Mouse (Mus musculus) spleen, postnatal 4 days (tissue): Measurements from ENCODE around the gene Ifnar1.
A peak's percentile ranks its signal among the peaks of the same experiment; 100 is the strongest.
"Not testable (repeated sequence)": the region's sequence is repeated elsewhere in the genome, so short reads cannot be mapped to it uniquely, and the experiment has no call there.

ENCODE experiments used
- DNase-seq, 2 experiments: peaks; one replicate each; pipeline ENCODE4 v3.0.0; 2022; ENCODE audit warnings: low spot score in 2 of 2

The Ifnar1 gene

GRCm38 (mm10) chr16:91504701-91505100 lies 19.7 kb downstream of the Ifnar1 start:
- no peak for DNase-seq

DNA sequence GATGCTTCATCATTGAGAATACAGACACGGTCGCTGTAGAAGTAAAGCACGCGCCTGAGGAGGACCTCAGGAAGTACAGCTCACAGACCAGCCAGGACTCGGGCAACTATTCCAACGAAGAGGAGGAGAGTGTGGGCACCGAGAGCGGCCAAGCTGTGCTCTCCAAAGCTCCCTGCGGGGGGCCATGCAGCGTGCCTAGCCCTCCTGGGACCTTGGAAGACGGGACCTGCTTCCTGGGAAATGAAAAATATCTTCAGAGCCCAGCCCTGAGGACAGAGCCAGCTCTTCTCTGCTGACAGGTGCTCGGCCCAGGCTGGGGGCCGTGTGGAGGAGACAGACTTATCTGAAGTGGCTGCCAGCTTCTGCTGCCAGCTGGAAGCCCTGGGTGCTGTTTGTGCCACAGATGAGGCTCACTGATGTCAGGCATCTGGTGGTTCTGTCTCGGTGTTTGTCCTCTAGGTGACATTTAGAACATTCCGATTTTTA lies 20.1 kb downstream of the Ifnar1 start:
- DNase-seq, result no peak

- no peak for DNase-seq
Observed at GRCm38 (mm10) chr16:91506396-91506795, 21.4 kb downstream of the Ifnar1 start.

DNA sequence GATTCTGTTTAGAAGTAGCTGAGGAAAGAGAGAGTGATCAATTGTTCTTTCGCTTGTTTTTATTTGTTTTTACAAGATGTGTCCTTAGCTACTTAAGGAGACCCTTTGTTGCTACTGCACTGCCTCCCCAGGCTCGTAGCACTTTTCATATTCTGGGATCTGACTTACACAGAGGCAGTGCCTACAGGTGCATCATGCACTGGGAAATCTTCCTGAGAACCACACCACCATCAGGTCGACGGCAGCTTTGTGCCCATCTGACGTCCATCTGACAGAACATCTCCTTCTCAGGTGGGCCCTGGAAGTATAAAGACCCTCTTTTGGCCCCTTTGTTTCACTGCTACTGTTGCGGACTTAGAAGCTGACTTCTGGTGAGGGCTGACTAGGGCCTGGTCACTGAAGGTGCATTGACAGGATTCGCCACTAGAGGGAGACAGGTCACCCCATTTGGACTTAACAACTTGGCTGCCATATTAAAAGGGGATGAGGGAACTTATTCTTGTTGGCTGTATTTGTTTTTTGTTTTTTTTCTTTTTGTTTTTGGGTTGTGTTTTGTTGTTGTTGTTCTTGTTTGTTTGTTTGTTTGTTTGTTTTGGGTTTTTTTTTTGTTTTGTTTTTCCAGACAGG lies 27.2 kb downstream of the Ifnar1 start:
- peak; percentile 87 to 95 for DNase-seq

GRCm38 (mm10) chr16:91513099-91513498 lies 28.1 kb downstream of the Ifnar1 start:
- no peak for DNase-seq

DNA sequence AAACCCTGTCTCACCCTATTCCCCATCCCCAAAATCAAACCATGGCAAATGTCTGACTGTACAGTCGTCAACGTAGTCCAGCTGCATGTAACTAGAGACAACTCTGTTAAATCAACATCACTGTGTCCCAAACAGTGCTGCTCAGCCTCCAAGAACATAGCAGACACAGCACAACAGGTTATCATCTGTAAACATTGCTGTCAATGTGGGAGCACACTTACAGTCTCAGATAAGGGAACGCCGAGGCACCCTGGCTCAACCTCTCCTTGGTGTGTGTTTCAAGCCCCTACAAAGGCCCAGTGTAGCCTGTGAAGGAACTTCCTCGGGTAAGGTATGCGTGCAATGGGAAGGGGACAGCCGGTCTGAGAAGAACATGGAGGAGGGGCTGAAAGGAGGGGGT lies 32.0 kb downstream of the Ifnar1 start:
- no peak for DNase-seq

- DNase-seq, result no peak
Observed at GRCm38 (mm10) chr16:91522040-91522439, 37.0 kb downstream of the Ifnar1 start.

DNA sequence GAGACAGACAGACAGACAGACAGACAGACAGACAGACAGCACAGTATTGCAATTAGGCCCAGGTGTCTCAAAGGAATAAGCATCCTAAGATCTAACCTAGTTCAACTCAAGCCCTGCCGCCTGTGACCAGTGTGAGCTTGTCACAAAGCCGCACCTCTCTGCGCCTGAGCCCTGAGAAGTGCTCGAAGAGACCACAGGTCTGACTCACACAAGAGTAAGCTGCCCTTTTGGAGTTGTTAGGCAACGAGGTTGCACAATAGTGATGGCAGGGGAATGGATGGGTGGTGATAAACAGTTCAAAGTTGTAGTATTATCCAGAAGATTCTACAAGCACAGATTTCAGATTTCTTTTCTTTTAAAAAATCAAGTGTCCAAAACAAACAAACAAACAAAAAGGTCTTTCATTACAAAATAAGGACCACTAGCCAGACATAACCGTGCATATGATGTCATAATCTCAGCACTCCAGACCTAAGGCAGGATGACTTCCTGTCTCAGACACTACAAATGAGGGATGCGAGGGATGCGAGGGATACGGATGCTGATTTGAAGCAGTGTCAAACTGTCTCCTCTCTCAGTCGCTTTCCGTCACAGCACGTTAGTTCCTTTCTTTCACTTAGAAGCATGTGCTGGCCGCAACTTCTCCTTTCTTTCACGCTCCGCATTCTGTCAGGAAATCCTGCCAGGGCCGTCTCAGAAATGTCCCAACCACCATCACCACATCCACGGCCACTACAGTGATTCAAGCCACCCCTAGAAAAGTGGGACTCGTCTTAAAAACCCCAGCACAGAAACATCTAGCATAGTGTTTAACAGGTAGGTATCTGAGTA lies 37.7 kb downstream of the Ifnar1 start:
- peak in 1 of 2 experiments; percentile 65 for DNase-seq

DNA sequence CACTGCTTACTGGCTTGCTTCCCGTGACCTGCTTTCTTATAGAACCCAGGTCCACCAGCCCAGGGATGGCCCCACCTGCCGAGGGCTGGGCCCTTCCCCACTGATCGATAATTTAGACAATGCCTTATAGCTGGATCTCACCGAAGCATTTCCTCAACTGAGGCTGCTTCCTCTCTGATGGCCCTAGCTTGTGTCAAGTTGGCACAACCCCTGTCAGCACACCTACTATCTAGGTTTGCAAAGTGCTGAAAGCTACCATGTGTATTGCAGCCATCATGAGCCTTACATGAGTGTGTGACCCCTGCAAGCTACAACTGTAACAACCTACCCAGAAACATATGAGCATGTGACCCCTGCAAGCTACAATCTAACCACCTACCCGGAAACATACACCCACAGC lies 39.2 kb downstream of the Ifnar1 start:
- DNase-seq, result no peak

DNA sequence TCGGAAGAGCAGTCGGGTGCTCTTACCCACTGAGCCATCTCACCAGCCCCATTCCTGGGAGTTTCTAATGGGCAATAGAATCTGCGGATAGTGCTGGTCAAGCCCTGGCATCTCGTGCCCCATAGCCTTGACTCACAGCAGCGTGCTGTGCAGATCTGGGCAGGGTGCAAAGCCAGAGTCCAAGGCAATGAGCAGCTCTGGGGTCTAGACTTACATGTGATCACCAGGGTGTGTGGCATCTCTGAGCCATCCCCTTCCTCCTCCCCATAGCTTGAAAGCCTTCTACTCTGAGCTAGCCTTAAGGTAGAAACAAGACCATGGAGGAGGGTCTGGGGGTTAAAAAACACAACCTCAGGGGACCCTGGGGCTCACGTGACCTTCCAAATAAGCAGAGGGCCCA lies 41.2 kb downstream of the Ifnar1 start:
- DNase-seq, result no peak

- peak in 1 of 2 experiments; percentile 44 for DNase-seq
Observed at GRCm38 (mm10) chr16:91527051-91527450, 42.0 kb downstream of the Ifnar1 start.

GRCm38 (mm10) chr16:91527500-91527899 lies 42.5 kb downstream of the Ifnar1 start:
- DNase-seq, result no peak

GRCm38 (mm10) chr16:91528578-91528977 lies 43.5 kb downstream of the Ifnar1 start:
- no peak for DNase-seq

DNA sequence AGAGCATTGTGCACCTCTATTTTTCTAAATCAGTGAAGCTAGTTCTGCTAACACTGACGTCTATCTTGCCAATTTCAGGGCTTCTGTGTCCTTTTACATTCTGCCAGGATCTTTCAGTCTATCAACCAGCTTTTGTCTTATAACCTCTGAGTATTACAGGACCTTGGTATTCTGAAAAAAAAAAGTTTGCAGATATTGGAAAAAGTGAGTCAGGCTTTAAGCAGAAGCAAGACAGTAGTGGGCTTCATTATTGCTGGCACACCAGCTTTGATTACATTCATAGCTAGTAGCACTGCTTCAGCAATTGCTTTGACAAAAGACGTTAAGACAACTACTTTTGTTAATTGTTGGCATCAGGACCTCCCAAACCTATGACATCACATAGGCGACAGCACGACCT lies 45.8 kb downstream of the Ifnar1 start:
- DNase-seq, result not testable (repeated sequence)

GRCm38 (mm10) chr16:91531856-91532255 lies 46.8 kb downstream of the Ifnar1 start:
- no peak for DNase-seq

GRCm38 (mm10) chr16:91532429-91532828 lies 47.4 kb downstream of the Ifnar1 start:
- DNase-seq, result no peak

DNA sequence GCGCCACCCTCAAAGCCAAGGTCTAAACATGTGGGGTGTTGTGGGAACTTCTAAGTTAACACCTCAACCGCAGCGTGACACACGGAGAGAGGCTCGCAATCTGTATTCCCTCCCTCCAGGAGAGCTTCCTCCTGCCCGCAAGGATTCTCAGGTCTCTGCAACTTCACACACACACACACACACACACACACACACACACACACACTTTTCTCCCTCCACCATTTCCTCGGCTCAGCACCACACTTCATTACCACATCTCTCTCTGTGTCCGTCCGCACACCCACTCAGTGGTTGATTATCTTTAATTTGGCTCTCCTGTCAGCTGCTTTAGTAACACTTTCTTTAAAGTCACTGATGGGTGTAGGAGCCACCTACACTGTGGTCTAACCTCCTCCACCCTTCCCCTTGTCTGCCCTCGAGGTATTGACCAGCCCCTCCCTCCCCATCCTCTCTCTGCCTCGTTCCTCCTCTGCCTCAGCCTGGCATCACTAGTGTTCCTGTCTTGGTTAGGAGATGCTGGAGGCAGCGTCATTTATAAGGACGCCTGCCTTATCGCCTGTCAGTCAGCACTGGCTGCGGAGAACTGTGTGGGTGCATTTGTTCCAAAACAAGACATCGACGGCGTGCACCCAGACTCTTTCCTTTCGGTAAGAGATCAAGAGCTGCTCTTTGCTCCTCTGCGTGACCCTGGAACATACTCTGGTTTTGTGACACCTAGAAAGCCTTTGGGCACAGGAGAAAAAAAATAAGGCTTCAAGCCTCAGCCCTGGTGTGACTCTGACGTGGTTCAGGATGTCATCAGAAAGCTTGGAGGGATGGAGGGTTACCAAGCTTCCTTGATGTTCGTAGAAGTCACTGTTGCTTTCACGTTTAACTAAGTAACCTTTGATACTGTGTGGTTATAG lies 48.3 kb downstream of the Ifnar1 start:
- no peak for DNase-seq

GRCm38 (mm10) chr16:91534477-91534876 lies 49.4 kb downstream of the Ifnar1 start:
- peak; percentile 55 to 93 for DNase-seq

DNA sequence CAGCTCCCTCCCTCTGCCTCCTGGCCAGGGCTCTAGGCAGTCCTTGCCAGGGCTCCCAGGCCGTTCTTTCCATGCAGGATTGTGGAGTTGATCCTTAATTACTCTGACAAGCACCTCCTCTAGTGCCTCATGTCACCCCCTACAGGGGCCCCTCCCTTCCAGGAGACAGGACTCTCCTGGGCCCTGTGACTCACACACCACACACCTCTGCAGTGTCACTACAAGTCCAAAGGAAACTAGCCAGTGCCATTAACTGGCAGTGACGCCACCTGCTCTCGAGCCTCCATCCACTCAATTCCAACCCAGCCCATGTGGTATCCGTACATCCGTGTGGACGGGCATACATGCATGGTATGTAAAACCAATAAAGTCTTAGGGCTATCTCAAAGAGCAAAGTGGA lies 49.9 kb downstream of the Ifnar1 start:
- no peak for DNase-seq

- DNase-seq, result no peak
Observed at GRCm38 (mm10) chr16:91536372-91536771, 51.3 kb downstream of the Ifnar1 start.

DNA sequence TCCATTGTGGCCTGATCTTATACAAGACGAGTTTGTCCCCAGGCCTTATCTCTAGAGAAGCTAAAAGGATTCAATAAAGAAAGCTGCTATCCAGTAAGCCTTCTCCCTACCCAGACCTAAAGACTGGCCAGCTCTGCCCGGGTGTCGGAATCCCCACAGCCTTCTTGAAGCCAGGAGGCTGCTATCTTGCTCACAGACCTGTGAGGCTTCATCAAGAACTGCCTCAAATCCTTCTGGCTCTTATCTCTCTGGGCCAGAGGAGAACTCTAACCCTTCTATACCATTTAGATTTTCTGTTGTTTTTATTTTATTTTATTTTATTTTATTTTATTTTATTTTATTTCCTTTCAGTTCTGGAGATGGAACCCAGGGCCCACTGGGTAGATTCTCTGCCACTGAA lies 52.0 kb downstream of the Ifnar1 start:
- DNase-seq, result no peak

DNA sequence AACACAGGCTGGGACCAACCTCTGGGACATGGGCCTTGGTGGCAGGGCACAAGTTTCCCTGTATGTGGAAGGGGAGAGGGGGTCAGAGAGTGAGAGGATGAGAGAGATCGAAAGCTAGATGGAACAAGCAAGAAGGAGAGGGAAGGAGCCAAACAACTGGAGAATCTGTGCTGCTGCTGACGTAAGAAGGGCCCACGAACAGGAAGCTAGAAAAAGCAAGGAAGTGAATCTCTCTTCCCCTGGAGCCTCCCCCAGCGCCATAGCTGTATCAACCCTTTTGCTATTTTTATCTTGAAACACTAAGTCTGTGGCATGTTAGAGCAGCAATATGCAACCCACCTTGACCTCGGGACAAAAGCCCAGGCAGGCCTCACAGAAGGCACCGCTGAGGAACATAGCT lies 53.0 kb downstream of the Ifnar1 start:
- DNase-seq, result no peak
